Mouse (Mus musculus): ENCODE measurements around the gene Slc9a1. TPM values are rescaled to one million over a fixed set of nuclear protein-coding genes. Genes with fewer than 3 reads are reported as not detected.

Slc9a1 gene
- polyA plus RNA-seq, 1 experiment: not detected

DNA sequence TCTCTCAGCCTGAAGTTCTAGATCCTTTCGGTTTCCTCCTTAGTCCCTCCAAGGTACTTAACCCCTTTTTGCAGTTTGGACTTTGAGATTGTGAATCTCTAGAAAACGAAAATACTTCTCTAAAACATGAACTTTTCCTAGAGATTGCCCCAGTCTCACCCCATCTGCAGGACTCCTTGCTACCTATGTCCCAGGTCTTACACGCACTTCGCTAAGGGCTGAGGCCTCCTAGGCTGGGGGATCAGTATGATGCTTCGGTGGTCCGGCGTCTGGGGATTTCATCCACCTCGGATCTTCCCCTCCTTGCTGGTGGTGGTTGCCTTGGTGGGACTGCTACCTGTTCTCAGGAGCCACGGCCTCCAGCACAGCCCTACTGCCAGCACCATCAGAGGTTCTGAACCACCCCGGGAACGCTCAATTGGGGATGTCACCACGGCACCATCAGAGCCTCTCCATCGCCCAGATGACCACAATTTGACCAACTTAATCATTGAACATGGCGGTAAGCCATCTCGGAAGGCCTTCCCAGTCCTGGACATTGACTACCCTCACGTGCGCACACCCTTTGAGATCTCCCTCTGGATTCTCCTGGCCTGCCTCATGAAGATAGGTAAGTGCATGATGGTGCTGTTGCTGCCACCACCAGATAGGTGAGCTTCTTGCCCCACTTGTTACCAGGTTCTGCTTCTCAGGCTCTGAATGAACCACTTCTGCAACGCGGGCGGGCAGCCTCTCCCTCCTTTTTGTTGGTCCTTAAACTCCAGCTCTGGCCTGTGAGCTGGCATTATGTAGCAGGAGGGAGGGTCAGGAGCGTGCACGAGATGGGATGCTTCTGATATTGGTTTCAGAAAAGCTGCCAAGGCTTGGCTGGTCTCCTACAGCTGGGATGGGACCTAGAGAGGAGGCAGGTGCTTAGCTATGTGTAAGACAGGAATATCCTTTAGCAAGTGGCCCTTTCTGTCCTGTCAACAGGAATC lies 1.1 kb downstream of the Slc9a1 start:
- WGBS: 58% methylated on average over 22 of the region's 22 CpGs
- TF ChIP-seq POLR2A (IDR thresholded peaks at IDR 0.05; ENCODE audit: insufficient read depth, low read depth, low read length): no peak
- no peak for TF ChIP-seq CTCF (IDR thresholded peaks at IDR 0.05; ENCODE audit: insufficient read depth, low read depth, low read length)
- Histone ChIP-seq H3K4me3 (ENCODE audit: insufficient read depth, low read depth, low read length) (peak overlapping the region; percentile 71), H3K4me1 (ENCODE audit: control insufficient read depth, insufficient read depth, low read length) (peaks cover 40% of the 10 kb centered on the region), H3K27ac (ENCODE audit: insufficient read depth, low read depth, low read length) (peak overlapping the region; percentile 68)

DNA sequence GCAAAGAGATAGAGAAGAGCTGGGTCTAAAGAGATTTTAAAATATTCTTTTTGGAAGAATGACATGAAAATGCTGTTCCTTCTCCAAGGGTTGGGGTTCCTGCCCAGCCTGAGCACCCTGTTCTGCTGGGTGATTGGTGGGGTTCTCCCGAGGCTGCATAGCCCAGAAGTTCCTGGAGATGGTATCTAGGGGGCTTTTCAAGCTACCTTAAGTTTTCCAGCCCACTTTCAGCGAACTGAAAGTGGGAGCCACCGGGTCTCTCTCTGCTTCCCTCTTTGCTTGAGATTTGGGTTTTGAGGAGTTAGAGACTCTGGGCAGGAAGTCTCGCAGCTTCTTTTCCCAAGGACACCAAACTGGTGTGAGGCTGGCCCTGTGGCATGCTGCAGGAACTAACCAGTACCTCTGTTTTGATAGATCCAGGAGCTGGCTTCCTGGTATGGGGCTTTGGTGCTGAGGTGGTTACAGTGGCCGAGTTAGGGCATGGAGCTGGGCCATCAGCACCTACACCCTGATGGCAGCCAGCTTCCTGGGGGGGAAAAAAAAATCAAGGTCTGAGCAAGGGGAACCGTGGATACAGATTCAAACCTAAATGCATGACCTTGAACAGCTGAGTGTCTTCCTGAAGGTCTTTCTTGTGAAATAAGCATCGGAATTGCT lies 2.2 kb downstream of the Slc9a1 start:
- H3K4me3 ChIP-seq (ENCODE audit: insufficient read depth, low read depth, low read length): peak overlapping the region; percentile 71
- H3K27ac ChIP-seq (ENCODE audit: insufficient read depth, low read depth, low read length): peak overlapping the region; percentile 88
- H3K4me1 ChIP-seq (ENCODE audit: control insufficient read depth, insufficient read depth, low read length): peaks cover 48% of the 10 kb centered on the region
- 42% methylated on average over 7 of the region's 7 CpGs for WGBS
- no peak for TF ChIP-seq POLR2A (IDR thresholded peaks at IDR 0.05; ENCODE audit: insufficient read depth, low read depth, low read length)
- TF ChIP-seq CTCF (IDR thresholded peaks at IDR 0.05; ENCODE audit: insufficient read depth, low read depth, low read length): no peak

DNA sequence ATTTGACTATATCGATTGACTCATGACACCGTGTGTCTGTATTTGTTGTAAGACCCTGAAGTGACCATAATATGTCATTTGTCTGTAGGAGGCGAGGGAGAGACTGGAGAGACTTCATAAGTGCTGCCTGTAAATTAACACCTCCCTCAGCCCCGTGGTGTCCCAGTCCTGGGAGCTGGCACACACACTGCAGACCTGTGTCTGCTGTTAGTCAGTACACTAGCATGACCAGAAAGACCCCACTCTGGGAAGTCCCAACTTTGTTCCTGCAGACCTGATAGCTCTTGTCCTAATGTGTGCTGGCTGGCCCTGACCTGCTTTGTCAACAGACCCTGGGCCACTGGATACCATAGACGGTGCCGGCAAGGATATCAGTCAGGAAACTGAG lies 2.8 kb downstream of the Slc9a1 start:
- WGBS: 49% methylated on average over 6 of the region's 6 CpGs
- no peak for TF ChIP-seq CTCF (IDR thresholded peaks at IDR 0.05; ENCODE audit: insufficient read depth, low read depth, low read length)
- no peak for TF ChIP-seq POLR2A (IDR thresholded peaks at IDR 0.05; ENCODE audit: insufficient read depth, low read depth, low read length)
- H3K4me1 ChIP-seq (ENCODE audit: control insufficient read depth, insufficient read depth, low read length): peaks cover 53% of the 10 kb centered on the region
- H3K27ac ChIP-seq (ENCODE audit: insufficient read depth, low read depth, low read length): peak overlapping the region; percentile 88
- peak overlapping the region; percentile 71 for H3K4me3 ChIP-seq (ENCODE audit: insufficient read depth, low read depth, low read length)

DNA sequence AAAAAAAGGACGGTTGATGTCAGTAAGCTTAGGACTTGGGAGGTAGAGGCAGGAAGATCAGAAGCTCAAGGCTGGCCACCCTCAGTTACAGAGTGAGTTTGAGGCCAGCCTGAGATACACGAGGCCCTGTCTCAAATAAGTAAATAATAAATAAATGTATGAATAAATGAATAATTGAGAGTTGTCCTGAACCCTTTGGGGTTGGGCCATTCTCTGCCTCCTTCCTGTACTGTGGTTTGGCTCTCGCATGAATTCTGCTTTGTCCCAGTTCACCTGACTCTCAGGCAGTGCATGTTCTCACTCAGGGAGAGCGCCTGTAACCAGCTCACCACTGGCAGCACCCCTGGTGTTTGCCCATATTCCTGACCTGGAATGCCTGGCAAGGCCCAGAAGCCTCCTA lies 4.5 kb downstream of the Slc9a1 start:
- 71% methylated on average over 4 of the region's 4 CpGs for WGBS
- Histone ChIP-seq H3K4me1 (ENCODE audit: control insufficient read depth, insufficient read depth, low read length) (peaks cover 68% of the 10 kb centered on the region), H3K4me3 (ENCODE audit: insufficient read depth, low read depth, low read length) (no peak overlapping the region), H3K27ac (ENCODE audit: insufficient read depth, low read depth, low read length) (0 out of 2 replicates have a peak overlapping the region, but pooled peaks have one; percentile 88)
- TF ChIP-seq CTCF (IDR thresholded peaks at IDR 0.05; ENCODE audit: insufficient read depth, low read depth, low read length) (no peak), POLR2A (IDR thresholded peaks at IDR 0.05; ENCODE audit: insufficient read depth, low read depth, low read length) (no peak)

DNA sequence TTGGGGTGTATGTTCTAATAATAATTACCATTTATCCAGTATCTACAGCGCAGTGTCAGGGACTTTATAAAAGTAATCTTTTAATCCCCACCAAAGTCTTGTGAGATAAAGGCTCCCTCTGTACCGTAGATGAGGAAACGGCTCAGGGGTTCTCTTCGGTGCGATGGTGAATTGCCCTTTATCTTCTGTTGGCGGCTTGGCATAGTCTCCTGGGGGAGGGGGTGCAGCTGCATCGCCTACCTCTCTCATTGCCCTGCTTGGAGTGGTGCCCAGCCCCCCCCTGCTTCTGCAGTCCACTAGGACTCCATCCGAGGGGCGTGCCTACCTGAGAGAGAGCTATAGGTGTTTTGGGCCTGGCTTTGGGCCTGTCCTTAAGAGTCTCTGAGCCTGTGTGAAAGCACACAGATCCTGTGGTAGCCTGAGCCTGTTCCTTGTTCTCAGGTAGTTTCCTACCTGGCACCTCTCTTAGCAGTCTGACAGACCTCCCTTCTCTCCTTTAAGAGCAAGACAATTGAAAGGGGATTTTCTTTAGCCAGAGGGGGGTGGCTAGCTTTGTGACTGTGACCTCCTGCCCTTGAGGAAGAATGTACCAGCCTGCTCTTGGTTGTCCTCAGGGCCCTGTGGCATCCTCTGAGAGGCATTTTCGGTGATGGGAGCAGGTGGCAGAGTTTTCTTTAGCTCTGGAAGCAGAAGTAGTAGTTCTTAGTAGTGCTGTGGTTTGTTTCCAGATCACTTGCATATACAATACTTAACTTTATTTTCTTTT lies 6.5 kb downstream of the Slc9a1 start:
- H3K4me3 ChIP-seq (ENCODE audit: insufficient read depth, low read depth, low read length): no peak overlapping the region
- WGBS: 44% methylated on average over 10 of the region's 10 CpGs
- peak overlapping the region; percentile 37 for H3K27ac ChIP-seq (ENCODE audit: insufficient read depth, low read depth, low read length)
- H3K4me1 ChIP-seq (ENCODE audit: control insufficient read depth, insufficient read depth, low read length): peaks cover 73% of the 10 kb centered on the region
- no peak for TF ChIP-seq CTCF (IDR thresholded peaks at IDR 0.05; ENCODE audit: insufficient read depth, low read depth, low read length)
- no peak for TF ChIP-seq POLR2A (IDR thresholded peaks at IDR 0.05; ENCODE audit: insufficient read depth, low read depth, low read length)

DNA sequence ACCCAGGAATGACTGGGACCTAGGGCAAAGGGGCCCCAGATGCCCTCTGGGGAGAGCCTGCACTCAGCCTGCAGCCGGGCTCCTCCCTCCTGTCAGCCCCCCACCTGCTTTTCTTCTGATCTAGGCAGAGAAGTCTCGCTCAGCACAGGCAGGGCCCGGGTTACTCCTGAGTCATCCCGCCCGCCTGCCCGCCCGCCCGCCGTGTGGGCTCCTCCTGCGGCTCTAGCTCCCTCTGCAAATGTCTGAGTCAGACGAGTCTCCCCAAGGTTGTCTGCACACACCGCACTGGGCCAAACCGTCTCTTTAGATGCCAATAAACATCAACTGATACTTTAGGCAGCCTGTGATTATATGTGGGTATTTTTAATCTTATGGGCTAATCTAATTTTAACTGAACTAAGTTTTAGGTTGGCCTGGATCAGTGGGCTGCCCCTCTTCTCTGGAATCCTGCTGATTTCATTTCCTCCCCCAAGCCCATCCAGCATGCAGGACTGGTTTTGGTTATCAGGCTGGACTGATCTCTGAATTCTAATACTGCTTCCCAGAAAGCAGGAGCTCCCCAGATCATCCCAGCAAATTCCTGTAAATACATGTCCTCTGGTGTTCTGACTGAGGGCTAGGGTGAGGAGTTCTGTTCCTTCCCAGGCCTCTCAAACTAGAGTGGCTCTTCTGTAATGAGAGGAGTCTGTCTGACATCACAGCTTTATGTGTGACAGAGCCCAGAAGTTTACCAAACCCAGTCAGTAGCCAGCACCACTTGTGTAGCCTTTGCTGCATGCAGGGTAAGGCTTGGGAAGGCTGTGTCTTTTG lies 8.9 kb downstream of the Slc9a1 start:
- Histone ChIP-seq H3K4me1 (ENCODE audit: control insufficient read depth, insufficient read depth, low read length) (peaks cover 56% of the 10 kb centered on the region), H3K27ac (ENCODE audit: insufficient read depth, low read depth, low read length) (peak overlapping the region; percentile 89), H3K4me3 (ENCODE audit: insufficient read depth, low read depth, low read length) (no peak overlapping the region)
- 7% methylated on average over 13 of the region's 13 CpGs for WGBS
- TF ChIP-seq CTCF (IDR thresholded peaks at IDR 0.05; ENCODE audit: insufficient read depth, low read depth, low read length) (no peak), POLR2A (IDR thresholded peaks at IDR 0.05; ENCODE audit: insufficient read depth, low read depth, low read length) (no peak)

DNA sequence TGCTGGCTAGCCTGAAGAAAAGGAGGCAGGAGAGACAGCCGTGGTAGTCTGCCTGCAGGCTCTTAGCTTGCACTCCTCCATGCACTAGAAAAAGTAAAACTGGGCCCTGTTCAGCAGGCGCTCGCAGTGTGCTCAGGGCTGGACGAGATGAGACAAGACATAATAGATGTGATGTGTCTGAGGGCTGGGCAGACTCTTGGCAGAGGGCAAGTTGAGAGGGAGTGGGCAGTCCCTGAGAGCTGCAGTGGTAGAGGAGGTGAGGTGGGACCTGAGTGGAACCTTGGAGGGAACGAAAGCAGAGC lies 9.5 kb downstream of the Slc9a1 start:
- WGBS: 25% methylated on average over 5 of the region's 5 CpGs
- H3K4me3 ChIP-seq (ENCODE audit: insufficient read depth, low read depth, low read length): no peak overlapping the region
- peak overlapping the region; percentile 89 for H3K27ac ChIP-seq (ENCODE audit: insufficient read depth, low read depth, low read length)
- peaks cover 52% of the 10 kb centered on the region for H3K4me1 ChIP-seq (ENCODE audit: control insufficient read depth, insufficient read depth, low read length)
- TF ChIP-seq POLR2A (IDR thresholded peaks at IDR 0.05; ENCODE audit: insufficient read depth, low read depth, low read length) (no peak), CTCF (IDR thresholded peaks at IDR 0.05; ENCODE audit: insufficient read depth, low read depth, low read length) (no peak)

DNA sequence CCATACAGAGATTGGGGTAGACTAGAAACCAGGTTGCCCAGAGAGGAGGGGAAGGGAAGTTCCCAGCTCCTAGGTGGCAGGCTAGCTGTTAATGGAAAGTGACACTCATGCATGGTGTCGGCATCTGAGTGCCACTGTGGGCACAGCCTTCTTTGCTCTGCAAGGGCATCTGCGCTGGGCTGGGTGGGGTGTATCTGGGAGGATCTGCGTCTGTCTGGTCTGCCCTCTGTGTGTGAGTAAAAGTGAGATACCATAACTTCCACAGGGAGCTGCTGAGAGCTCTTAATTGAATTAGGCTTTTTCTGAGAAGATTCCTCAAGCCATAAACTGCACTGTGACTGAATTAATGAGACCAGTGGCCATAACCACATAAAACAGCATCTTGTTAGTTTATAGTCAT lies 10.4 kb downstream of the Slc9a1 start:
- 56% methylated on average over 3 of the region's 3 CpGs for WGBS
- H3K4me3 ChIP-seq (ENCODE audit: insufficient read depth, low read depth, low read length): no peak overlapping the region
- TF ChIP-seq POLR2A (IDR thresholded peaks at IDR 0.05; ENCODE audit: insufficient read depth, low read depth, low read length): no peak
- TF ChIP-seq CTCF (IDR thresholded peaks at IDR 0.05; ENCODE audit: insufficient read depth, low read depth, low read length): no peak
- peaks cover 49% of the 10 kb centered on the region for H3K4me1 ChIP-seq (ENCODE audit: control insufficient read depth, insufficient read depth, low read length)
- H3K27ac ChIP-seq (ENCODE audit: insufficient read depth, low read depth, low read length): peak overlapping the region; percentile 69
